Mouse (Mus musculus) left cerebral cortex, postnatal 14 days (tissue): ENCODE measurements around the gene Ssu2. TPM values are rescaled to one million over a fixed set of nuclear protein-coding genes. Genes with fewer than 3 reads are reported as not detected.

Source experiments
- DNase-seq, 2 experiments: peaks; one replicate each; pipeline ENCODE4 v3.0.0; 2021 to 2022; ENCODE audit warnings: low spot score in 2 of 2, mixed read lengths in 1 of 2
- intact Hi-C: fragments of 180-260 bp; cut with DNase I; formaldehyde crosslinking; loops from one replicate; pipeline ENCODE4 v1.15.1; 2025
- long read RNA-seq, 2 experiments: library from polyadenylated mRNA; stranded (forward); transcript quantifications; one replicate each; pipeline ENCODE4 v2.0.0; 2021
- total RNA-seq, 2 experiments: library from RNA; stranded (reverse); gene quantifications; 2 replicates each; pipeline ENCODE4 v1.2.3; 2021

Gene Ssu2
- total RNA-seq = under 1 TPM; 0.32 to 0.72 TPM
- long read RNA-seq, experiment 1 = 0 reads
- long read RNA-seq, experiment 2, partial matches to known transcripts = 0 of 2 reads
- long read RNA-seq, experiment 2, other reads (novel, unspliced or antisense) = 2 of 2 reads

- DNase-seq = no peak
Measured at GRCm38 (mm10) chr6:112387947-112388346, at the start of gene Ssu2. TSS of gene Ssu2 (minus strand) at chr6:112388023.

GRCm38 (mm10) chr6:112426018-112426732 lies 38.4 kb upstream of the Ssu2 start:
- intact Hi-C loops = no loop called here
- no peak for DNase-seq

More at GRCm38 (mm10) chr6:112387947-112388346, at the start of gene Ssu2:
- intact Hi-C loops = no loop called here

- DNase-seq = peak; percentile 9 to 69
Measured at GRCm38 (mm10) chr6:112423746-112424501, 36.1 kb upstream of the Ssu2 start.

GRCm38 (mm10) chr6:112420883-112421282 lies 33.1 kb upstream of the Ssu2 start:
- intact Hi-C loops = no loop called here
- DNase-seq = no peak

More at GRCm38 (mm10) chr6:112423746-112424501, 36.1 kb upstream of the Ssu2 start:
- intact Hi-C loops = no loop called here

GRCm38 (mm10) chr6:112419333-112419732 lies 31.5 kb upstream of the Ssu2 start:
- peak in 1 of 2 experiments; percentile 21 for DNase-seq
- intact Hi-C loops = no loop called here

GRCm38 (mm10) chr6:112404111-112404510 lies 16.3 kb upstream of the Ssu2 start:
- DNase-seq = no peak
- intact Hi-C loops = no loop called here

GRCm38 (mm10) chr6:112401953-112402683 lies 14.3 kb upstream of the Ssu2 start:
- peak; percentile 71 to 81 for DNase-seq
- intact Hi-C loops = no loop called here

GRCm38 (mm10) chr6:112397351-112397750 lies 9.5 kb upstream of the Ssu2 start:
- no peak for DNase-seq
- intact Hi-C loops = no loop called here

GRCm38 (mm10) chr6:112396352-112396751 lies 8.5 kb upstream of the Ssu2 start:
- DNase-seq = no peak
- intact Hi-C loops = no loop called here

GRCm38 (mm10) chr6:112388385-112388784 lies 562 bp upstream of the Ssu2 start:
- intact Hi-C loops = no loop called here
- DNase-seq = no peak

- peak in 1 of 2 experiments; percentile 24 for DNase-seq
Measured at GRCm38 (mm10) chr6:112386260-112386659, 1.6 kb downstream of the Ssu2 start.

GRCm38 (mm10) chr6:112382990-112383685 lies 4.7 kb downstream of the Ssu2 start:
- no peak for DNase-seq
- intact Hi-C loops = no loop called here

More at GRCm38 (mm10) chr6:112386260-112386659, 1.6 kb downstream of the Ssu2 start:
- intact Hi-C loops = no loop called here

GRCm38 (mm10) chr6:112379054-112379453 lies 8.8 kb downstream of the Ssu2 start:
- intact Hi-C loops = no loop called here
- DNase-seq = no peak

- DNase-seq = no peak
- intact Hi-C loops = no loop called here
Measured at GRCm38 (mm10) chr6:112375661-112376392, 12.0 kb downstream of the Ssu2 start.

- peak; percentile 37 to 51 for DNase-seq
- intact Hi-C loops = loop anchor here (5.0 kb wide), 1 partner anchor 108 kb away; no protein-coding TSS in a partner anchor
Measured at GRCm38 (mm10) chr6:112373886-112374585, 13.8 kb downstream of the Ssu2 start.

- no peak for DNase-seq
- intact Hi-C loops = no loop called here
Measured at GRCm38 (mm10) chr6:112365294-112365693, 22.5 kb downstream of the Ssu2 start.

GRCm38 (mm10) chr6:112364581-112364980 lies 23.2 kb downstream of the Ssu2 start:
- peak; percentile 74 to 76 for DNase-seq
- intact Hi-C loops = no loop called here
